Mouse (Mus musculus): Measurements from ENCODE around the gene Cav2. TPM values are rescaled to one million over a fixed set of nuclear protein-coding genes. Genes with fewer than 3 reads are reported as not detected.
A peak's percentile ranks its signal among the peaks of the same experiment; 100 is the strongest.

The Cav2 gene
- polyA plus RNA-seq, 1 experiment from 2014 or later = 40.5 TPM

DNA sequence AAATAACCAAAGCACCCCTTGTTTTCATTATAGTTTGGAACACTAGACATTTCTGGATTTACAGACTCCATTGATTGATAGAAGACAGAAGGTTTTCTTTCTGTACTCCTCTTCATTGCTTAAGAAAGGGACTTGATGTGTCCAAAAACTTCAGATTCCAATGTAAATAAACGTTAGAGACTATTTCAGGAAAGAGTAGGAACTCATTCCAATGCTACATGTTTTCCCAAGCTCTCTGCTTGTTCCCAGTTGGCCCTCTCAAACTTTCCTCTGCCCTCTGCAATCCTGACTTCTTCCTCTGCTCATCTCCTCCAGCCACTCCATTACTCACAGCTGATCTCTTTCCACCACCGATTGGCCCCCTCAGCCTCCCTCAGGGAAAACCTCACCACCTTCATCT is 18.2 kb upstream of the Cav2 start:
- Histone ChIP-seq H3K27me3 (replicated peaks; ENCODE audit: control insufficient read depth, insufficient read depth, low read length) (no peaks in the 10 kb centered on the region), H3K9me3 (ENCODE audit: control insufficient read depth, low read length) (no peaks in the 10 kb centered on the region), H3K9ac (ENCODE audit: low read depth, low read length) (no peak overlapping the region), H3K4me1 (ENCODE audit: control insufficient read depth, insufficient read depth, low read length) (no peaks in the 10 kb centered on the region), H3K4me2 (ENCODE audit: low read depth, low read length) (no peak overlapping the region), H3K27ac (replicated peaks; ENCODE audit: low read depth, low read length) (no peak overlapping the region), H3K4me3 (ENCODE audit: low read depth, low read length) (no peak overlapping the region), H3K36me3 (ENCODE audit: control insufficient read depth, insufficient read depth, low read length) (no peaks in the 10 kb centered on the region)
- DNase-seq (ENCODE audit: low spot score) (no peak), ATAC-seq (ENCODE audit: low read depth) (no peak)
- 45% methylated on average over 2 of the region's 2 CpGs for WGBS

DNA sequence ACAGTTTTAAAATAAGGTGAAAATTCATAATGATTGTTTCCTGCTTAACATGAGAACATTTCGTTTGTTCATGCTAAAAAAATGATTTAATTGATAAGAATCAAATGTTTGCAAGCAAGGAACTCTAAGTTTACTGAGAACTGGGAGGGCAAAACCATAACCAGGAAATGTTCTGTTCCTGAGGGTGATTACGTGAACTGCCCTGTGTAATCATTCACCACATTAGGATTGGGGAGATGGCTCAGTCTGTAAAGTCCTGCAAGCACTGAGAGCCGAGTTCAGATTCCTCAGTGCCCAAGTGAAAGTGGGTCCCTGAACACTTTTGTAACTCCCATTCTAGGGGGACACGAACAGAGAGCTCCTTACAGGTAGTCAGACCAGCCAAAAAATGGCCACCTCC is 15.9 kb upstream of the Cav2 start:
- H3K27ac ChIP-seq (replicated peaks; ENCODE audit: low read depth, low read length) = no peak overlapping the region
- no peak for ATAC-seq (ENCODE audit: low read depth)
- H3K9me3 ChIP-seq (ENCODE audit: control insufficient read depth, low read length) = no peaks in the 10 kb centered on the region
- H3K4me3 ChIP-seq (ENCODE audit: low read depth, low read length) = no peak overlapping the region
- H3K36me3 ChIP-seq (ENCODE audit: control insufficient read depth, insufficient read depth, low read length) = no peaks in the 10 kb centered on the region
- H3K9ac ChIP-seq (ENCODE audit: low read depth, low read length) = no peak overlapping the region
- H3K4me2 ChIP-seq (ENCODE audit: low read depth, low read length) = no peak overlapping the region
- no peaks in the 10 kb centered on the region for H3K27me3 ChIP-seq (replicated peaks; ENCODE audit: control insufficient read depth, insufficient read depth, low read length)
- H3K4me1 ChIP-seq (ENCODE audit: control insufficient read depth, insufficient read depth, low read length) = no peaks in the 10 kb centered on the region
- 63% methylated on average over 4 of the region's 4 CpGs for WGBS
- no peak for DNase-seq (ENCODE audit: low spot score)

DNA sequence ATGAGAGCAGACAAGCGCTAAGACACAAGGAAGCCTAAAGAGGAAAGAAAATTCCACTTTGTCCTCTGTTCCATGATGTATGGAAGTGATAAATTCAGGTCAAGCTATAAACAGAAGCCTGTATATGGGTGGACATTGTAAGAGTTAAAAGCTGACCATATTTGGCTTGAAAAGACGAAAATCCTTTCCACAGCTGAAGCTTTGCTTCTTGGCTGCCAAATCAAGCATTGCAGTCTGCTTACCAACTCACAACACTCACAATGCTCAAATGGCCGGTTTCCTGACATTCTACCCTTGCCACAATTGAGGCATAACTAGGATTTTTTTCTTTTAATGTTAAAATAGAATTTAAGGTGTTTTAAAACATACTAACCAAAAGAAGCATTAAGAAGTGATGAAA is 14.5 kb upstream of the Cav2 start:
- no peak for ATAC-seq (ENCODE audit: low read depth)
- H3K36me3 ChIP-seq (ENCODE audit: control insufficient read depth, insufficient read depth, low read length) = no peaks in the 10 kb centered on the region
- no peaks in the 10 kb centered on the region for H3K9me3 ChIP-seq (ENCODE audit: control insufficient read depth, low read length)
- H3K4me3 ChIP-seq (ENCODE audit: low read depth, low read length) = no peak overlapping the region
- 60% methylated on average over 3 of the region's 3 CpGs for WGBS
- H3K27me3 ChIP-seq (replicated peaks; ENCODE audit: control insufficient read depth, insufficient read depth, low read length) = no peaks in the 10 kb centered on the region
- no peak for DNase-seq (ENCODE audit: low spot score)
- no peak overlapping the region for H3K27ac ChIP-seq (replicated peaks; ENCODE audit: low read depth, low read length)
- no peak overlapping the region for H3K9ac ChIP-seq (ENCODE audit: low read depth, low read length)
- H3K4me2 ChIP-seq (ENCODE audit: low read depth, low read length) = no peak overlapping the region
- no peaks in the 10 kb centered on the region for H3K4me1 ChIP-seq (ENCODE audit: control insufficient read depth, insufficient read depth, low read length)

DNA sequence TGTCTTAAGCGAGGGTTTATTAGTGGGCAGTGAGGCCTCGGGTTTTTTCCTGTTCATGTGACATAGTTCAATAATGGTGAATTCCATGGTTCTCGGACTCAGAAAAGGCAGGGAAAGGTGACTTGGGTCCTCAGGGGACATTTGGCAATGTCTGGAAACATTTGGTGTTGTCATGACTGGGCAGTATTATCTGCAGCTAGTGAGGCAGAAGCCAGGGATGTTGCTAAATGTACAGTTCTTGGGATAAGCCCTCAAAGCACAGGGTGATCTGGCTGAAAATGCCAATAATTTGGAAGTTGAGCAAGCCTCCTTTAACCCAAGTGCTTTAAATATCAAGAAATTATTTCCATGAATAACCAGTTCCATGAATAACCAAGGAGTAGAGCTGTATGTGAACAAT is 2.6 kb upstream of the Cav2 start:
- no peak overlapping the region for H3K9ac ChIP-seq (ENCODE audit: low read depth, low read length)
- H3K4me3 ChIP-seq (ENCODE audit: low read depth, low read length) = no peak overlapping the region
- WGBS = 78% methylated on average over 3 of the region's 3 CpGs
- H3K9me3 ChIP-seq (ENCODE audit: control insufficient read depth, low read length) = no peaks in the 10 kb centered on the region
- no peaks in the 10 kb centered on the region for H3K27me3 ChIP-seq (replicated peaks; ENCODE audit: control insufficient read depth, insufficient read depth, low read length)
- no peaks in the 10 kb centered on the region for H3K36me3 ChIP-seq (ENCODE audit: control insufficient read depth, insufficient read depth, low read length)
- H3K4me2 ChIP-seq (ENCODE audit: low read depth, low read length) = no peak overlapping the region
- no peak for DNase-seq (ENCODE audit: low spot score)
- no peak overlapping the region for H3K27ac ChIP-seq (replicated peaks; ENCODE audit: low read depth, low read length)
- peaks cover 15% of the 10 kb centered on the region for H3K4me1 ChIP-seq (ENCODE audit: control insufficient read depth, insufficient read depth, low read length)
- ATAC-seq (ENCODE audit: low read depth) = no peak

DNA sequence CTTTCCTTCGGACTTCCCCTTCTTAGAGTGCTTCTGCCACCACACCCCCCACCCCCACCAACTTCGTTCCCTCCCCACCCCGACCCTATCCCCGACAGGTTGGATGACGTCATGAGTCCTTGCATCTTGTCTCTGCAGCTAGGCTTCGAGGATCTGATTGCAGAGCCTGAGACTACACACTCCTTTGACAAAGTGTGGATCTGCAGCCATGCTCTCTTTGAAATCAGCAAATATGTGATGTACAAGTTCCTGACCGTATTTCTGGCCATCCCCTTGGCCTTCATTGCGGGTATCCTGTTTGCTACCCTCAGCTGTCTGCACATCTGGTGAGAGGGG is 740 bp downstream of the Cav2 start:
- H3K4me1 ChIP-seq (ENCODE audit: control insufficient read depth, insufficient read depth, low read length) = peaks cover 15% of the 10 kb centered on the region
- no peaks in the 10 kb centered on the region for H3K36me3 ChIP-seq (ENCODE audit: control insufficient read depth, insufficient read depth, low read length)
- DNase-seq (ENCODE audit: low spot score) (peak; percentile 34), ATAC-seq (ENCODE audit: low read depth) (no peak)
- H3K27me3 ChIP-seq (replicated peaks; ENCODE audit: control insufficient read depth, insufficient read depth, low read length) = no peaks in the 10 kb centered on the region
- peak overlapping the region; percentile 42 for H3K27ac ChIP-seq (replicated peaks; ENCODE audit: low read depth, low read length)
- peak overlapping the region; percentile 73 for H3K9ac ChIP-seq (ENCODE audit: low read depth, low read length)
- H3K4me2 ChIP-seq (ENCODE audit: low read depth, low read length) = peak overlapping the region; percentile 84
- 24% methylated on average over 8 of the region's 8 CpGs for WGBS
- H3K9me3 ChIP-seq (ENCODE audit: control insufficient read depth, low read length) = no peaks in the 10 kb centered on the region
- H3K4me3 ChIP-seq (ENCODE audit: low read depth, low read length) = peak overlapping the region; percentile 53

DNA sequence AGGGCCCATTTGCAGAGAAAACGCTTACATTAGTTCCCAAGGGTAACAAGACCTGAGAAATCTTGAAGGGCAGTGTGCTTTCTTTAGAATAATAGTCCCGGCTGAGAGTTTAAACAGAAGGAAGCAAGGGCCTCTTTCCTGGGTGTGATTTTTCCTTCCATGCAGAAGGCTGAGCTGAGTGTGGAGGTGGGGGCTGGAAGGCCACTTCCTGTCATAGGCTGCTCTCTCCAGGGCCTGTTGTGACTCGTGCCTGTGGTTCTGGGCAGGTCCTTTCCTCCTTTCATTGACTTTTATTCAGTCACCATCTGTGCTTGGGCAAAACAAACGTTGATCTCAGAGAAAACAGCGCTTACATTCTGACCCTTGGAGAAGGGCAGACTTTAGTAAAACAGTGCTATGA is 1.2 kb downstream of the Cav2 start:
- Histone ChIP-seq H3K27me3 (replicated peaks; ENCODE audit: control insufficient read depth, insufficient read depth, low read length) (no peaks in the 10 kb centered on the region), H3K27ac (replicated peaks; ENCODE audit: low read depth, low read length) (peak overlapping the region; percentile 42; the same call in 1 of the 2 replicates), H3K4me3 (ENCODE audit: low read depth, low read length) (peak overlapping the region; percentile 53; the same call in 1 of the 2 replicates), H3K9ac (ENCODE audit: low read depth, low read length) (no peak overlapping the region), H3K4me1 (ENCODE audit: control insufficient read depth, insufficient read depth, low read length) (peaks cover 15% of the 10 kb centered on the region), H3K9me3 (ENCODE audit: control insufficient read depth, low read length) (no peaks in the 10 kb centered on the region), H3K4me2 (ENCODE audit: low read depth, low read length) (peak overlapping the region; percentile 84), H3K36me3 (ENCODE audit: control insufficient read depth, insufficient read depth, low read length) (no peaks in the 10 kb centered on the region)
- ATAC-seq (ENCODE audit: low read depth) (no peak), DNase-seq (ENCODE audit: low spot score) (peak; percentile 55)
- WGBS = 35% methylated on average over 5 of the region's 5 CpGs

DNA sequence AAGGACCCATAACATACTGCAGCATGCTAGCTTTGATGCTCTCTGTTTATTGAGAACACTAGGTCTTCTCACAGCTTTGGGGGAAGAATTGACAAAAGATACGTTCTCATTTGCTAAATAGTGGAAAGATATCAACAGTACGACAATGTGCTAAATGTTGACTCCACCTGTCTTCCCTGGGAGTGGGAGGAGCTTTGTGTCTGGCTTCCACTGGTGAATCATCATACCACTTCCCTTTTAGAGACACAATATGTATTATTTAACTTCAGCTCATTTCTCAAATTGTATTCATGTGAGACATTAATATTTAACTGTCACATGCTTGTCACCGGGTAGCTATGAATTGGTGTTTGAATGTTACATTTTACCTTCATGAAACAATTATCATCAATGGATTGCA is 2.8 kb downstream of the Cav2 start:
- Histone ChIP-seq H3K4me2 (ENCODE audit: low read depth, low read length) (no peak overlapping the region), H3K36me3 (ENCODE audit: control insufficient read depth, insufficient read depth, low read length) (no peaks in the 10 kb centered on the region), H3K27me3 (replicated peaks; ENCODE audit: control insufficient read depth, insufficient read depth, low read length) (no peaks in the 10 kb centered on the region), H3K4me1 (ENCODE audit: control insufficient read depth, insufficient read depth, low read length) (peaks cover 15% of the 10 kb centered on the region), H3K4me3 (ENCODE audit: low read depth, low read length) (no peak overlapping the region), H3K27ac (replicated peaks; ENCODE audit: low read depth, low read length) (no peak overlapping the region), H3K9ac (ENCODE audit: low read depth, low read length) (no peak overlapping the region), H3K9me3 (ENCODE audit: control insufficient read depth, low read length) (no peaks in the 10 kb centered on the region)
- ATAC-seq (ENCODE audit: low read depth) = no peak
- WGBS = 82% methylated on average over 3 of the region's 3 CpGs
- DNase-seq (ENCODE audit: low spot score) = no peak

DNA sequence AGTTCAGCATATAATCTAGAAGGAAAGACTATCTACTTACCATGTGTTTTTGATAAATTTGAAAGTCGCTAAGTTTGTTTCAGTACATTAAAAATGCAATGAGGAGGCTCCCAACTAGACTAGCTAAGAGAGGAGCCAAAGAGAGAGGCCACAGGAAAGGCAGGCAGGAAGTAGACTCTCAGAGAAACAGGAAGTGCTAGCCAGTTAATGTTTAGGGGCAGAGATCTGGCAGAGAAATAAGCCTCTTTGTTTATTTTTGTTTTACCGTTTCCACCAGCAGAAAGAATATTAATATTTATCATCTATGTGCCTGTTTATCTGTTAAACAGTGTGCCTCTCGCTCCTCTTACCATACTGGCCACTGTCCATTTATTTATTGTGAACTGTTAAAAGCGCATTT is 5.4 kb downstream of the Cav2 start:
- ATAC-seq (ENCODE audit: low read depth) = no peak
- H3K27ac ChIP-seq (replicated peaks; ENCODE audit: low read depth, low read length) = no peak overlapping the region
- H3K36me3 ChIP-seq (ENCODE audit: control insufficient read depth, insufficient read depth, low read length) = no peaks in the 10 kb centered on the region
- peaks cover 8% of the 10 kb centered on the region for H3K4me1 ChIP-seq (ENCODE audit: control insufficient read depth, insufficient read depth, low read length)
- peak; percentile 13 for DNase-seq (ENCODE audit: low spot score)
- no peak overlapping the region for H3K4me2 ChIP-seq (ENCODE audit: low read depth, low read length)
- H3K27me3 ChIP-seq (replicated peaks; ENCODE audit: control insufficient read depth, insufficient read depth, low read length) = no peaks in the 10 kb centered on the region
- no peaks in the 10 kb centered on the region for H3K9me3 ChIP-seq (ENCODE audit: control insufficient read depth, low read length)
- H3K9ac ChIP-seq (ENCODE audit: low read depth, low read length) = no peak overlapping the region
- 74% methylated on average over 4 of the region's 4 CpGs for WGBS
- H3K4me3 ChIP-seq (ENCODE audit: low read depth, low read length) = no peak overlapping the region

DNA sequence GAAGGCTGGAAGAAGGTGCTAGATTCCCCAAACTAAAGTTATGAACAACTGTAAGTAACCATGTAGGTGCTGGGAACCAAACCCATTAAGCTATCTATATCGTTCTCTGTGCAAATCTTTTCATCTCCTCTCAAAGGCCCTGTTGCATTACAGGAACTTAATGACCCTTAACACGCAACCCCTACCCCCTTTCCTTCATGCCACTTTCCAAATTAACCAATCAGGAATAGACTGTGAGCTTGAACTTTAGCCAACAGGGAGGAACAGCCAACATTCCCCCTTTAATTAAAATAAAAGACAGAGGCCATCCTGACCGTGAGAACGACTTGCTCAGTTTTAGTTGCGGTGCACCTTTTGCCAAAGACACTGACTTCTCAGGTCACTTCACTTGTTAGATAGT is 14.1 kb downstream of the Cav2 start:
- H3K9me3 ChIP-seq (ENCODE audit: control insufficient read depth, low read length) = no peaks in the 10 kb centered on the region
- DNase-seq (ENCODE audit: low spot score) = no peak
- H3K4me3 ChIP-seq (ENCODE audit: low read depth, low read length) = no peak overlapping the region
- 81% methylated on average over 5 of the region's 5 CpGs for WGBS
- H3K36me3 ChIP-seq (ENCODE audit: control insufficient read depth, insufficient read depth, low read length) = no peaks in the 10 kb centered on the region
- H3K4me1 ChIP-seq (ENCODE audit: control insufficient read depth, insufficient read depth, low read length) = no peaks in the 10 kb centered on the region
- H3K4me2 ChIP-seq (ENCODE audit: low read depth, low read length) = no peak overlapping the region
- no peaks in the 10 kb centered on the region for H3K27me3 ChIP-seq (replicated peaks; ENCODE audit: control insufficient read depth, insufficient read depth, low read length)
- ATAC-seq (ENCODE audit: low read depth) = no peak
- no peak overlapping the region for H3K9ac ChIP-seq (ENCODE audit: low read depth, low read length)
- no peak overlapping the region for H3K27ac ChIP-seq (replicated peaks; ENCODE audit: low read depth, low read length)
